Mouse (Mus musculus) embryonic facial prominence, embryonic 12.5 days (tissue): ENCODE results near the gene Mab21l3. TPM values are rescaled to one million over a fixed set of nuclear protein-coding genes. Genes with fewer than 3 reads are reported as not detected.

Experiments used
- ATAC-seq: fragments of 200-750 bp; cut with Nextera tagmentation; 2 replicates; pipeline ENCODE4 v1.8.0; 2017; ENCODE audit not compliant: insufficient number of reproducible peaks, insufficient read depth, low FRiP score, low TSS enrichment
- H3K27ac ChIP-seq: fragments of 300-500 bp; sonication (generic); 2 replicates; pipeline ENCODE4 v1.5.1; 2016; ENCODE audit warnings: mild to moderate bottlenecking
- H3K27me3 ChIP-seq: fragments of 300-500 bp; sonication (generic); 2 replicates; pipeline ENCODE4 v1.6.1; 2016; ENCODE audit warnings: mild to moderate bottlenecking, moderate library complexity
- H3K36me3 ChIP-seq: fragments of 300-500 bp; sonication (generic); 2 replicates; pipeline ENCODE4 v1.6.1; 2016; ENCODE audit warnings: mild to moderate bottlenecking
- H3K4me1 ChIP-seq: fragments of 300-500 bp; sonication (generic); 2 replicates; pipeline ENCODE4 v1.6.1; 2016
- H3K4me2 ChIP-seq: fragments of 300-500 bp; sonication (generic); replicated peaks from 2 replicates; pipeline ENCODE4 v1.6.1; 2016; ENCODE audit warnings: mild to moderate bottlenecking, moderate library complexity
- H3K4me3 ChIP-seq: fragments of 300-500 bp; sonication (generic); 2 replicates; pipeline ENCODE4 v1.5.1; 2016; ENCODE audit warnings: mild to moderate bottlenecking
- H3K9ac ChIP-seq: fragments of 300-500 bp; sonication (generic); 2 replicates; pipeline ENCODE4 v1.6.1; 2016; ENCODE audit warnings: mild to moderate bottlenecking, moderate library complexity
- H3K9me3 ChIP-seq: fragments of 300-500 bp; sonication (generic); 2 replicates; pipeline ENCODE4 v1.6.1; 2016; ENCODE audit warnings: mild to moderate bottlenecking, moderate library complexity
- WGBS: fragments of 180-500 bp; shearing (Covaris S2); methylation state at CpG from one replicate; pipeline ENCODE4 v1.1.7; 2016; 5-methylcytosine and 5-hydroxymethylcytosine counted together
- polyA plus RNA-seq: library from polyadenylated mRNA; unstranded; fragments of >200 nt; fragmentation: Nextera tagmentation; extraction: Ambion mirVana; gene quantifications from 2 replicates; pipeline ENCODE4 v1.2.1, GENCODE M21; 2016

Mab21l3 gene
- polyA plus RNA-seq, 1 experiment from 2014 or later, result 1.4 TPM

GRCm38 (mm10) chr3:101875258-101875920 lies 26.6 kb upstream of the Mab21l3 start:
- no peak overlapping the region for H3K4me2 ChIP-seq
- WGBS, result 78% methylated on average over 10 of the region's 10 CpGs
- no peak overlapping the region for H3K4me3 ChIP-seq
- H3K9me3 ChIP-seq, result no peaks in the 10 kb centered on the region
- H3K36me3 ChIP-seq, result peaks cover 11% of the 10 kb centered on the region; the same call in 1 of the 2 replicates
- no peak for ATAC-seq
- H3K27me3 ChIP-seq, result no peaks in the 10 kb centered on the region
- H3K4me1 ChIP-seq, result no peaks in the 10 kb centered on the region
- H3K27ac ChIP-seq, result no peak overlapping the region
- no peak overlapping the region for H3K9ac ChIP-seq

DNA sequence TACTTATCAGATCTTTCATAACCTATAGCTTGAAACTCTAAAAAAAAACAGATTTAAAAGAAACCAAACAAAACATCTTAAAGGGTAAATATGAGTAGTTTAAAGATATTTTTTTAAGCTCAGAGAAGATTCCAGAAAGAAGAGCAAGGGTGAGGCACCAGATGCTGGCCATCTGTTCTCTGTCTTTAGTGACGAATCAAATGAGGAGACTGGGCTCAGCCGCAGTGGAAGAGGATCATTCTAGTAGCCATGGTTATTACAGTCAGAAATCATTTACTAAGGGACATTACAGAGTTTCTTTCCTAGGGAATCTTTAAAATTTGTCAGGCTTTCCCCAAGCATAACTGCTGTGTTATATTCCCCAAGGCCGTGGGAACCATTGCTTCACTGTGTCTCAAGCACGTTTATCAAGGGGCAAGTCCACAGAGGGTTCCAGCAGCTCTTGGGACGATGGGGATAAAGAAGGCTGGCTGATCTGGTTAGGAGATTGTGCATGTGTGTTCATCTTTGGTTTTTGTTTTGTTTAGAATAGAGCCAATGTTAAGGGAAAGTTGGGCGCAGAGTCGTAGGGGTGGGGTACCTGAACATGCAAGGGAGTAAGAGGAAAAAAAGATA lies 24.4 kb upstream of the Mab21l3 start:
- Histone ChIP-seq H3K36me3 (peaks cover 5% of the 10 kb centered on the region; the same call in 1 of the 2 replicates), H3K27me3 (no peaks in the 10 kb centered on the region), H3K4me3 (no peak overlapping the region), H3K27ac (no peak overlapping the region), H3K4me1 (no peaks in the 10 kb centered on the region), H3K9me3 (no peaks in the 10 kb centered on the region), H3K4me2 (no peak overlapping the region), H3K9ac (no peak overlapping the region)
- WGBS, result 76% methylated on average over 7 of the region's 7 CpGs
- ATAC-seq, result no peak

GRCm38 (mm10) chr3:101871951-101872350 lies 23.2 kb upstream of the Mab21l3 start:
- no peak overlapping the region for H3K27ac ChIP-seq
- WGBS, result 78% methylated on average over 9 of the region's 9 CpGs
- no peak overlapping the region for H3K4me2 ChIP-seq
- no peaks in the 10 kb centered on the region for H3K27me3 ChIP-seq
- peaks cover 5% of the 10 kb centered on the region; the same call in 1 of the 2 replicates for H3K36me3 ChIP-seq
- no peaks in the 10 kb centered on the region for H3K4me1 ChIP-seq
- H3K9me3 ChIP-seq, result no peaks in the 10 kb centered on the region
- no peak overlapping the region for H3K4me3 ChIP-seq
- H3K9ac ChIP-seq, result no peak overlapping the region
- ATAC-seq, result no peak

- Histone ChIP-seq H3K36me3 (no peaks in the 10 kb centered on the region), H3K27me3 (no peaks in the 10 kb centered on the region), H3K4me3 (no peak overlapping the region), H3K9me3 (no peaks in the 10 kb centered on the region), H3K27ac (no peak overlapping the region), H3K9ac (no peak overlapping the region), H3K4me1 (no peaks in the 10 kb centered on the region), H3K4me2 (no peak overlapping the region)
- ATAC-seq, result no peak
- 81% methylated on average over 4 of the region's 4 CpGs for WGBS
These were observed 18.3 kb upstream of the Mab21l3 start for GRCm38 (mm10) chr3:101867001-101867421.

DNA sequence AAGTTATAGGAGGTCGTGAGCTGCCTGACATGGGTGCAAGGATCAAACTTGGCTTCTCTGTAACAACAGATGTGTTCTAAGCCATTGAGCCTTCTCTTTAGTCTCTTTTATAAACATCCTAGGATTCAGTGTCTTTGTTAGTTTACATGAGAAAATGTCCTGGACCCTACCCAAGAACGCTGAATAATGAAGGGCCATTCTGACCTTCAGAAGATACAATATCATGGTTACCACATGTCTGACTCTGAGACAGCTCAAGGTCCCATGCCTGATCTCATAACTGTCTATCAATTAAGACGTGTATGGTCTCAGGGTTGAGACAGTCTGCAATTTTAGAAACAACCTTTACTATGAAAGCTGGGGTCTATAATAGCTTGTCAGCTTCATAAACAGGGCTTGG lies 13.1 kb upstream of the Mab21l3 start:
- no peaks in the 10 kb centered on the region for H3K4me1 ChIP-seq
- H3K27me3 ChIP-seq, result no peaks in the 10 kb centered on the region
- H3K4me3 ChIP-seq, result no peak overlapping the region
- no peak for ATAC-seq
- H3K9ac ChIP-seq, result no peak overlapping the region
- WGBS, result 69% methylated on average over 3 of the region's 3 CpGs
- no peak overlapping the region for H3K4me2 ChIP-seq
- H3K27ac ChIP-seq, result no peak overlapping the region
- no peaks in the 10 kb centered on the region for H3K9me3 ChIP-seq
- no peaks in the 10 kb centered on the region for H3K36me3 ChIP-seq

DNA sequence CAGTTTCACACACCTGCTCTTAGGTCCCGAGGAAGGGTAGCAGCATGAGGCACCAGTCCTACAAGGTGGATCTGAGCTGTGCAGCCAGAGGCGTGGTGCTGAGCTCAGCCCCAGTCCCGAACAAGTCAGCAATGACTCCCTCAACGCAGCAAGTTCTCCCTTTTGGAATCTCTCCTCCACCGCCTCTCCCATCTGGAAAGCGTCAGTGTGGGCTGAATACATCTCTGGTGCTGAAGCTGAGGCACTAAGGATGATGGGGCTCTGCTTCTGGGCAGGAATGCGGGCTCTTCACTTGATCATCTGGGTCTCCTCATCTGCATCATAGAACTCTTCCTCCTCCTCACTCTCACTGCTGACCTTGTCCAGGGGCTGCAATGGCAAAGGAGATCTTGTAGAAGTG lies 11.4 kb upstream of the Mab21l3 start:
- Histone ChIP-seq H3K9me3 (no peaks in the 10 kb centered on the region), H3K27me3 (no peaks in the 10 kb centered on the region), H3K36me3 (no peaks in the 10 kb centered on the region), H3K27ac (no peak overlapping the region), H3K4me1 (no peaks in the 10 kb centered on the region), H3K4me2 (no peak overlapping the region), H3K4me3 (no peak overlapping the region), H3K9ac (no peak overlapping the region)
- WGBS, result 67% methylated on average over 7 of the region's 7 CpGs
- no peak for ATAC-seq

GRCm38 (mm10) chr3:101859740-101860139 lies 11.0 kb upstream of the Mab21l3 start:
- Histone ChIP-seq H3K4me1 (no peaks in the 10 kb centered on the region), H3K4me2 (no peak overlapping the region), H3K9ac (no peak overlapping the region), H3K9me3 (no peaks in the 10 kb centered on the region), H3K27ac (no peak overlapping the region), H3K36me3 (no peaks in the 10 kb centered on the region), H3K27me3 (no peaks in the 10 kb centered on the region), H3K4me3 (no peak overlapping the region)
- WGBS, result 82% methylated on average over 7 of the region's 7 CpGs
- ATAC-seq, result no peak

DNA sequence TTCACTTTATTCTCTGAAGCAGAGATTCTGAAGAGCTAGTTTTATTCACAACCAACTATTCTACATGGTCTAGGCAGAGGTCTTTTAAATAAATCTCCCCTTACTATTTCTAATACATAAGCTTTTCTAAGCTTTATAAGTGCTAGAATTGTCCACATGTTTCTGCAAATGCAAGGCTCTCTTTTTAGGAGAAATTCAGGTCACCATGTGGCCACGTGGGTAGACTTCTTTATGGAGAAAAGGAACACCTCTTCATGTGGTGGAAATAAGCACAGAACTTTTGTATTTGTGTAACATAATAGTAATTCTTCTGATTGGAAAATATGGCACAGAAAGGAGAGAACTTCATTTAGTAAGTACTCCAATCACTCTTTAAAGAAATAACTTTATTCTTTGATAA lies 5.3 kb upstream of the Mab21l3 start:
- Histone ChIP-seq H3K9ac (no peak overlapping the region), H3K27ac (no peak overlapping the region), H3K36me3 (no peaks in the 10 kb centered on the region), H3K4me2 (no peak overlapping the region), H3K4me1 (no peaks in the 10 kb centered on the region), H3K4me3 (no peak overlapping the region), H3K9me3 (no peaks in the 10 kb centered on the region), H3K27me3 (no peaks in the 10 kb centered on the region)
- no peak for ATAC-seq
- WGBS, result 84% methylated on average over 1 of the region's 1 CpGs

DNA sequence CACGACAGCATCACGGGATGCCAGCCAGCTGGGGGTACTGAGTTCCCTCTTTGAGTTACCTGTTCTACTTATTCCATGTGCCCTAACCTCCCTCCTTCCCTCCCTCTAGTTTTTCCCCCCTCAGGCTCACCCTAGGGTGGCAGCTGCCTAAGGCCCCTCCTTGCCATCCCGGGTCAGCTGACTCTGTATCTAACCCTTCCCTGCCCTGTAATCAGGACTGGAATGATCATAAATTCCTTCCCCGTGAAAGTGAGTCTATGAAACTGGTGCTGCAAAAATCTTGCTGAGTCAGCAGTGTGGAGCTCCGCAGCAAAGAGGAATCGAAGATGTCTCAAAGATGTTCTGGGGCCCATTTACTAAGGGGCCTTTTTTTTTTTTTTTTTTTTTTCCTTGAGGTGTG lies 2.6 kb upstream of the Mab21l3 start:
- whole genome bisulfite sequencing, result 79% methylated on average over 6 of the region's 6 CpGs
- no peaks in the 10 kb centered on the region for H3K36me3 ChIP-seq
- H3K9me3 ChIP-seq, result no peaks in the 10 kb centered on the region
- no peak for ATAC-seq
- no peak overlapping the region for H3K27ac ChIP-seq
- no peak overlapping the region for H3K4me2 ChIP-seq
- H3K9ac ChIP-seq, result no peak overlapping the region
- no peak overlapping the region for H3K4me3 ChIP-seq
- no peaks in the 10 kb centered on the region for H3K4me1 ChIP-seq
- H3K27me3 ChIP-seq, result no peaks in the 10 kb centered on the region

DNA sequence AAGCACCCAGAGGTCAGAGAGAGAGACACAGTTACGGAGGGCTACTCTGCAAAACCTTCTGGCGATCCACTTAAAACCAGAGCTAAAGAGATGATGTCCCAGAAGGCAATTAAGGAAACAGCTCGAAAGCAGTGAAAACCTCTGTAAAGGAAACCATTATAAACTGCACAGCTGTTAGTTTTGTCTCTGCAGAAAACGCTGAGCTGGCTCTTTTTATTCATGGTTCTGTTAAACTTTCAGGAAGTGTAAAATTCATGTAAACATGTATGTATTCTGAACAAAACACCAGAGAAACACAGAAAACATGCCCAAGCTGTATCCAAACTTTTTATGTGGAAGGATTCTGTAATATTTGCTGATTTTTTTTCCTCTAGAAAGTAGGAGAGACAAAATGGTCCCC lies 2.7 kb downstream of the Mab21l3 start:
- WGBS, result 52% methylated on average over 4 of the region's 4 CpGs
- Histone ChIP-seq H3K27me3 (no peaks in the 10 kb centered on the region), H3K9me3 (no peaks in the 10 kb centered on the region), H3K9ac (no peak overlapping the region), H3K4me3 (no peak overlapping the region), H3K36me3 (no peaks in the 10 kb centered on the region), H3K4me1 (no peaks in the 10 kb centered on the region), H3K4me2 (no peak overlapping the region), H3K27ac (no peak overlapping the region)
- no peak for ATAC-seq

- H3K4me2 ChIP-seq, result no peak overlapping the region
- H3K4me3 ChIP-seq, result no peak overlapping the region
- no peaks in the 10 kb centered on the region for H3K36me3 ChIP-seq
- H3K9me3 ChIP-seq, result no peaks in the 10 kb centered on the region
- H3K4me1 ChIP-seq, result no peaks in the 10 kb centered on the region
- no peak for ATAC-seq
- no peak overlapping the region for H3K27ac ChIP-seq
- no peaks in the 10 kb centered on the region for H3K27me3 ChIP-seq
- H3K9ac ChIP-seq, result no peak overlapping the region
- WGBS, result 63% methylated on average over 7 of the region's 7 CpGs
These were observed 6.2 kb downstream of the Mab21l3 start for GRCm38 (mm10) chr3:101842372-101843094.

DNA sequence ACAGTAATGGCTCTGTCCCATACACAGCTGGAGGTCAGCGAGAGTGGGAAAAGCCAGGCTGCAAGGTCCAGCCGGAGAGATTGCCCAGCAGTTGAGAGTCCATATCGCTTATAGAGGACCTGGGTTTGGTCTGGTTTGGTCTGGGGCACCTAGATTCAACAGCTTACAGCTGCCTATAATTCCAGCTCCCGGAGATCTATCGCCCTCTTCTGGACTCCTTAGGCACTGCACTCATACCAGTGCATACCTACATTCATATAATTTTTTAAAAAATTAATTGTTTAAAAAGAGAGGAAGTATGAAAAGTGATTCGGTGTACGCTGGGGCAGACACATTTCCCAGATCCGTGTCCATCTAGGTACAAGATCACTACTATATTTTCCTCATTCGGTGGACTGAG lies 9.4 kb downstream of the Mab21l3 start:
- H3K9ac ChIP-seq, result no peak overlapping the region
- no peak overlapping the region for H3K4me2 ChIP-seq
- H3K27ac ChIP-seq, result no peak overlapping the region
- 86% methylated on average over 9 of the region's 9 CpGs for WGBS
- H3K27me3 ChIP-seq, result no peaks in the 10 kb centered on the region
- H3K36me3 ChIP-seq, result no peaks in the 10 kb centered on the region
- peaks cover 15% of the 10 kb centered on the region for H3K4me1 ChIP-seq
- H3K9me3 ChIP-seq, result no peaks in the 10 kb centered on the region
- ATAC-seq, result no peak
- no peak overlapping the region for H3K4me3 ChIP-seq
